Mouse (Mus musculus): ENCODE measurements around the gene Slc26a11. TPM values are rescaled to one million over a fixed set of nuclear protein-coding genes. Genes with fewer than 3 reads are reported as not detected.

The Slc26a11 gene
- 6.7 and 10.2 TPM in 2 replicates for polyA plus RNA-seq (2015; fragmentation: Nextera tagmentation; extraction: Ambion mirVana)

GRCm38 (mm10) chr11:119355443-119356385 lies at the start of gene Slc26a11, which contains the start of gene Sgsh:
Gene Slc26a11, plus strand, starts transcription at chr11:119355557.
Gene Sgsh, minus strand, starts transcription at chr11:119355536.

GRCm38 (mm10) chr11:119307658-119307867 lies 47.8 kb upstream of the Slc26a11 start, which contains the start of gene Card14:
Gene Card14, plus strand, starts transcription at chr11:119307768.

GRCm38 (mm10) chr11:119392800-119393482 lies 37.6 kb downstream of the Slc26a11 start, which contains the start of gene Rnf213:
Gene Rnf213, plus strand, starts transcription at chr11:119393100.

Small RNAs within 50 kb of the gene (microRNA-seq; reads per million reads assigned to microRNA genes)
- not detected for gene Mir1932 (ENCODE audit: borderline replicate concordance, insufficient number of aligned reads)

Other genes with a start within 250 kb of the Slc26a11 start
- 5.0 and 8.2 TPM in 2 replicates for gene Tbc1d16, start 127.1 kb upstream of the Slc26a11 start, polyA plus RNA-seq (2015; fragmentation: Nextera tagmentation; extraction: Ambion mirVana)
- gene Ccdc40, start 127.0 kb upstream of the Slc26a11 start, polyA plus RNA-seq (2015; fragmentation: Nextera tagmentation; extraction: Ambion mirVana): 4.2 and 7.8 TPM in 2 replicates
- gene Gaa, start 87.7 kb upstream of the Slc26a11 start, polyA plus RNA-seq (2015; fragmentation: Nextera tagmentation; extraction: Ambion mirVana): 62.2 and 83.3 TPM in 2 replicates
- gene Eif4a3, start 55.5 kb upstream of the Slc26a11 start, polyA plus RNA-seq (2015; fragmentation: Nextera tagmentation; extraction: Ambion mirVana): 143 and 203 TPM in 2 replicates
- 0.25 and 0.46 TPM in 2 replicates for gene Card14, start 47.8 kb upstream of the Slc26a11 start, polyA plus RNA-seq (2015; fragmentation: Nextera tagmentation; extraction: Ambion mirVana)
- 7.5 and 15.5 TPM in 2 replicates for gene Sgsh, start within 50 bp of the Slc26a11 start, polyA plus RNA-seq (2015; fragmentation: Nextera tagmentation; extraction: Ambion mirVana)
- gene Rnf213, start 37.5 kb downstream of the Slc26a11 start, polyA plus RNA-seq (2015; fragmentation: Nextera tagmentation; extraction: Ambion mirVana): 4.8 and 8.0 TPM in 2 replicates
- gene Endov, start 135.8 kb downstream of the Slc26a11 start, polyA plus RNA-seq (2015; fragmentation: Nextera tagmentation; extraction: Ambion mirVana): 11.6 and 15.9 TPM in 2 replicates
- gene Nptx1, start 192.2 kb downstream of the Slc26a11 start, polyA plus RNA-seq (2015; fragmentation: Nextera tagmentation; extraction: Ambion mirVana): 1.2 and 3.7 TPM in 2 replicates
- 7.4 and 9.6 TPM in 2 replicates for gene Rptor, start 247.3 kb downstream of the Slc26a11 start, polyA plus RNA-seq (2015; fragmentation: Nextera tagmentation; extraction: Ambion mirVana)